Mouse (Mus musculus): ENCODE data around the gene Acyp1.

Gene Acyp1

DNA sequence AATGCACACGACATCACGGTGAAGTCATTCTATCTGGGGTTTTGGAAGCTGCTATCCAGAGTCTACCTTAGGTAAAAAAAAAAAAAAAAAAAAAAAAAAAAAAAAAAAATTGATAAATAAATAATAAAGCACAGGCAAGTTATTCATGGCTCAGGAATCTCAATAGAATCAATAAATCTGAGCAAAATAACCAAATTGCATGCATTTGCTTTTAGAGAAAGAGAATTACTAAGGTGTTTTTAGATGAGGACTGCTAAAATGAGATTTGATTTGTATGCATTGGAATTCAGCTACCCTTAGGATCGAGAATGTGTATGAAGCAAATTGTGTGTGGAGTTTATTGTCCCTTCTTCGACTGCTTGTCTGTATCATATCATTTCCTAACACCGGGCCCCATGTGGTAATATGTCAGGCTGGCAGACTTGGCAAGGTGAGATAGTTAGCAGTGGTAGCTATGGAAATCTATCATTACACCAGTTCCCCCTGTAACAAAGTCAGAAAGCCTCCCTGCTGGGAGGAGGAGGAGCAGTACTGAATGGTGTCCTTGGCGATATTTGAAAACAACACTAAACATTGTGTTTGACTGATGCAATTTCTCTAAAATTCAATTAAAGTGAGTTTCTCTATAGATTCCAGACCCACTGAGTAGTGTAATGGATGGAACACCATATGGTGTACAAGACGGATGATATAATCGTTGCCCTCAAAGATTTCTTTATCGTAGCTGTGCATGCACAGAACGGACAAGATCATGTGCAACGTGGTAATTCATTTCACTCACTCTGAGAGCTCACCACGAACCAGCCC, 7.2 kb downstream of the Acyp1 start:
- no peak for DNase-seq

DNA sequence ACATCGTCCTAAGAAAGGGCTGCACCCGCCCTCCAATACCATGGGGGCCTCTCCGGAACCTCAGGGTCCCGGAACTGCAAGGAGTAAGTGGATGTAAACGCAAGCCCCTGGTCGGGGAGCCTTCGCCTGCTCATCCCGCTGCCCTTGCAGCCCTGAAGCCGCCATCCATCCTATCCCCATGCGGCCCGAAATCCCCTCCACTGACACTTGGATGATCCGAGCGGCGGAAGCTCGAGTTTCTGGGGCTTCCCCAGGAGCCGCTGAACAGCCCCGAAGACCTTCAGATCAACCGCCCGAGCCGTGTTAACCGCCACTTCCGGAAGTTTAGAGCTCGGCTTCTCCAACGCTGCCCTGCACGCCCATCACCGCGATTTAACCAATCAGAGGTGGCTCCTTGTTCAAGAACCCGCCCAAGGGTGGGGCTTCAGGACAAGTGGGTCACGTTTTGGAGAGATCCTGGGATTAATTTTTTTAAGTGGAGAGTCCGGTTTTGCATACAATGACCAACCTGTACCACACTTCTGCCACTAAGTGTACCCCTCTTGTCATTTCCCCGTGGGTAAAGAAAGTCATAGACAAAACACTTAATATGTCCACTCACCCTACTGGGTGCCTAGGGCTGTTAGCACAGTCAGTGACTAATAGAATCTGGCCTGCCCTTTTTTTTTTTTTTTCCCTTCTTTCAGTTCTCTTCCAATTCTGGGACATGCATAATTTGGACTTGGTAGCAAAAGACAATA, 8.0 kb downstream of the Acyp1 start:
- DNase-seq = peak; percentile 95

GRCm38 (mm10) chr12:85279396-85280080, 8.7 kb downstream of the Acyp1 start:
- DNase-seq = peak; percentile 12

- no peak for DNase-seq
These were observed 9.3 kb downstream of the Acyp1 start for GRCm38 (mm10) chr12:85278919-85279318.

DNA sequence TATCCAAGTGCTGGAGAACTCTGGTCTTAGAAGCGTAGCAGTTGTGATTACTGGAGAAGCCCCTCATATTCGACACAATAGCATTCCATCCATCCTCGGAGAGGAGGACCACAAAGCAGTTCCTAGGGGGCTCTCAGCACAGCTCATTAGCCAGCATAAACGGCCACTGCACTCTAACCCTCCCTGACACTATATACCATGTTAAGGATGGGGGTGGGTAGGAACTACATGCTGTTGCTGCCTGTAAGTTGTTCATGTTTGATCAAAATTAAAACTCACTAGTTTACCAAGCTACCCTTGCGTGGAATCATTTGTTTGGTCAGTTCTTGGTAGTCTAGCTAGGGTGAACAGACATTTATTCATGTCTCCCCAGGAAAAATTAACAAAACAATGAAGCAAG, 12.0 kb downstream of the Acyp1 start:
- no peak for DNase-seq

GRCm38 (mm10) chr12:85273508-85273907, 14.7 kb downstream of the Acyp1 start:
- no peak for DNase-seq

GRCm38 (mm10) chr12:85271843-85272206, 16.4 kb downstream of the Acyp1 start:
- no peak for DNase-seq

- no peak for DNase-seq
These were observed 17.0 kb downstream of the Acyp1 start for GRCm38 (mm10) chr12:85271132-85271842.

- peak; percentile 90 for DNase-seq
These were observed 17.9 kb downstream of the Acyp1 start, which contains the start of gene Mlh3 for GRCm38 (mm10) chr12:85270319-85270718. Gene Mlh3, minus strand, starts transcription at chr12:85270599.

GRCm38 (mm10) chr12:85269821-85270220, 18.4 kb downstream of the Acyp1 start:
- DNase-seq = no peak

GRCm38 (mm10) chr12:85266248-85266647, 22.0 kb downstream of the Acyp1 start:
- DNase-seq = no peak

DNA sequence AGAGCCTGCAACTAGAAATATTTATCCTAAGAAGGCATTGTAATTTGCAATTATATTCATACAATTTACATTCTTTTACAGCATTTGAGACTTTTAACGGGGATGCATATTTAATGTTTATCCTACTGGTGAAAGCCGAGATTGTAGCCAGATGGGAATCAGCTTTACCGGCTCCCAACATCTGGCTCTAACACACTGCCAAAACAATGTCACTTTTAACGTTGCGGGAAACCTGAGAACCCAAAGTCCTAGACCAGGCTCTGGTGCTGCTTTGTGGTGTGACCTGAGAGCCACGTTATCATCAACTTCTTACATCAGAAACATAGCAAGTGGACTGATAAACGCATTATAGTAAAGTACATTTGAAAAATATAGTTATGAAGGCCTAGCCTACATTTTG, 23.3 kb downstream of the Acyp1 start:
- DNase-seq = no peak

DNA sequence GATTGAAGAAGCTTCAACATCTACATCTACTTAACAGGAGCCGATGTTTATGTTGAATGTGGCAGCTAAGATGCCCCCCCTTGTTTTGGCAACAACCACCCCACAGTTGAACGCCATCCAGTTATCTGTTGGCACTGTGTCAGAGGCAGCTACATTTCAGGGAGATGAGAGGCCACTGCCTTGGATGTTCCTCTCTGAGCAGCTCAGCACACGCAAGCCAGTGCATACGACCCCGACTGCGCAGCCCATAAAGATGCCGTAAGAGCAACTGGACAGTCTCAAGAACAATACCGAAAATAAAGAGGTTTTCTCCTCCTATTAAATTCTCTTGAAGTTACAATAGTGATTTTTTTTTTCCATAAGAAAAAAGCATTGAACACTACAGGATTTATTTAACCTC, 23.7 kb downstream of the Acyp1 start:
- no peak for DNase-seq

DNA sequence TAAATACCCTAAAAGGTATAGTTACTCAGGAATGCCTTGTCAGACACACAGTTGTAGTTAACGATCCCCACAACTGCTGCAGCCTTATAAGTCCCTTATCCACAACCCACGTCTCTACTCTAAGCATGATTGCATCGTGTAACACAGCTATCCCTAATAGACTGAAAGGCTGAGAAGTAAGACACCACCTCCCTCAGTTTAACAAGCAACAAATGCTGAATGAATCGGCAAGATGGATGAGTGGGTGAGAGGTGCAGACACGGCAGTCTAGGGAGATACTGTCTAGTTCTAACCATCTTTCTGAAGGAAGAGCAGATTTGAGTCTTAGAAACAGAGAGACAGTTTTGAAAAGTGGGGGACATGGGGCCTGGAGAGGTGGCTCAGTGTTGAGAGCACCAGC, 25.0 kb downstream of the Acyp1 start:
- DNase-seq = peak; percentile 8

GRCm38 (mm10) chr12:85262489-85262888, 25.7 kb downstream of the Acyp1 start:
- no peak for DNase-seq

GRCm38 (mm10) chr12:85257008-85257639, 31.1 kb downstream of the Acyp1 start:
- DNase-seq = no peak

GRCm38 (mm10) chr12:85256074-85256751, 32.0 kb downstream of the Acyp1 start:
- no peak for DNase-seq

DNA sequence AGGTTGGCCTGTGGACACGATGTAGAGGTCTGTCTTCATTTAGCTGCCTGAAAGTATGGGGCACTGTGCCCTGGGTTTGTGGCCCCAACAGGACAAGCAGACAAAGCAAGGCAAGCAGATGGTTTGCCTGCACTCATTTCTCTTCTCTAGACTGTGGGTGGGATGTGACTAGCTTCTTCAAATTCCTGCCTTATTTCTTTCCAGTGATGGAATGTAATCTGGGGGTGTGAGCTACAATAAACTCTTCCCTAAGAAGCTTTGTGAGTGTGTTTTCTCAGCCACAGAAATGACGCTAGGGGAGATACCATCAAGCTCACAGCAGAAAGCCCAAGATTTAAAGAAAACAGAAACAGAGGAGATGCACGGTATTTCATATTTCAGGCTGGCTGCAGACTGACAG, 36.2 kb downstream of the Acyp1 start:
- no peak for DNase-seq

- DNase-seq = no peak
These were observed 50.7 kb downstream of the Acyp1 start for GRCm38 (mm10) chr12:85237553-85237952.

GRCm38 (mm10) chr12:85233376-85234358, 54.6 kb downstream of the Acyp1 start:
- no peak for DNase-seq

Measured in right cerebral cortex, postnatal 25 days (tissue).